Mouse (Mus musculus): ENCODE results near the gene Arpc2. TPM values are rescaled to one million over a fixed set of nuclear protein-coding genes. Genes with fewer than 3 reads are reported as not detected.

Arpc2 gene
- polyA plus RNA-seq, 1 experiment: 214 TPM

DNA sequence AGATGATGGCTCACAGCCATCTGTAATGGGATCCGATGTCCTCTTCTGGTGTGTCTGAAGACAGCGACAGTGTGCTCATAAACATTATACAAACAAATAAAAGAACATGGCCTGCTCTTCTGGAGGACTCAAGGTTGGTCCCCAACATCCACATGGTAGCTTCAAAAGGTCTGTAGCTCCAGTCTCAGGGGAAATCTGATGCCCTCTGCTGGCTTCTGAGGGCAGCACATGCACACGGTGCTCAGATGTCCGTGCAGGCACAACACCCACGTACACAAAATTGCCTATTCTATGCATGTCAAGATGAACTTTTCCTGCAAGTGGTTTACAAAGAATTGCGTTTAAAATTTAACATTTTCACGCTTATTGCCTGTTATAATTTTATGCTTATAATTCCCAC is 39.9 kb upstream of the Arpc2 start:
- no peak for TF ChIP-seq MYOD1 (IDR thresholded peaks at IDR 0.05; ENCODE audit: control insufficient read depth in 1 of 3, insufficient read length in 2 of 3, low read depth in 2 of 3)
- TF ChIP-seq POLR2A (IDR thresholded peaks at IDR 0.05; ENCODE audit: insufficient read length, low read depth): no peak
- no peak for TF ChIP-seq TCF3 (IDR thresholded peaks at IDR 0.05; ENCODE audit: insufficient read length, low read depth)
- no peak for TF ChIP-seq POLR2AphosphoS2 (IDR thresholded peaks at IDR 0.05; ENCODE audit: insufficient read length, low read depth)
- no peak for TF ChIP-seq SRF (IDR thresholded peaks at IDR 0.05; ENCODE audit: control insufficient read depth, insufficient read length, low read depth)
- no peak for TF ChIP-seq CEBPB (IDR thresholded peaks at IDR 0.05; ENCODE audit: insufficient read depth, poor library complexity, severe bottlenecking)
- TF ChIP-seq MAX (IDR thresholded peaks at IDR 0.05; ENCODE audit: low read depth): no peak
- TF ChIP-seq E2F4 (IDR thresholded peaks at IDR 0.05; ENCODE audit: insufficient read depth): no peak
- no peak for TF ChIP-seq MYOG (IDR thresholded peaks at IDR 0.05; ENCODE audit: control insufficient read depth in 1 of 3, insufficient read depth in 1 of 3, insufficient read length in 2 of 3, low read depth in 2 of 3)
- TF ChIP-seq USF1 (IDR thresholded peaks at IDR 0.05; ENCODE audit: low read depth): no peak

DNA sequence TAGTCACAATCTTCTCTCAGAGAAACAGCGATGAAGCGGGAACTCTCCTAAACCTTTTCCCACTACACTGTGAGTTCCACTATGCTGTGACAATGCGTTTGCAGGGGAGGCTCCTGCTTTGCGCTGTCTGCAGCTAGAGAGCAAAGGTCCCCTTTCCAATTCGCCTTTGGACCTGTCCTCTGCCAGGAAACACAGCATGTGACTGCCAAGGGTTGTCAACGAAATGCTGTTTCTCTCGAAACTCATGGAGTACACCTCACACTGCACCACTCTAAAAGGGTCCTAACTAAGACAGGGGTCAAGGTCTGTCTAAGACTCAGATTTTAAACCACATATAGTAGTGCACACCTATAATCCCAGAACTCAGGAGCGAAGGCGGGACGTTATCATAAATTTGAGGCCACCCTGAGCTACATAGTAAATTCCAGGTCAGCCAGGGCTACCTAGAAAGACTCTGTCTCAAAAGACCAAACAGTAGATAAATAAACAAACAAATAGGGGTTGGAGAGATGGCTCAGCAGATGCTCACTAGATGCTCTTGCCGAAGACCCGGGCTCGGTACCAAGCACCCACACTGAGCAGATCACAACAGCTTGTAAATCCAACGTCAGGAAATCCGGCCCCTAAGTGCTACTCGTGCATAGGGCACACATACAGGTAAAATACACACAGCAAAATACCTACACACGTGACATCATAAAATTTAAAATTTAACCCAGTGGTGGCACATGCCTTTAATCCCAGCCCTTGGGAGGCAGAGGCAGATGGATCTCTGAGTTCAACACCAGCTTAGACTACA is 39.1 kb upstream of the Arpc2 start:
- no peak overlapping the region for H3ac ChIP-seq (ENCODE audit: control insufficient read depth, insufficient read length)
- H3K79me2 ChIP-seq (ENCODE audit: control insufficient read depth, insufficient read depth): no peaks in the 10 kb centered on the region
- H3K4me3 ChIP-seq: no peak overlapping the region
- H3K36me3 ChIP-seq (ENCODE audit: control insufficient read depth, insufficient read depth): no peaks in the 10 kb centered on the region
- no peak overlapping the region for H3K4me2 ChIP-seq (ENCODE audit: low read depth)
- TF ChIP-seq USF1 (IDR thresholded peaks at IDR 0.05; ENCODE audit: low read depth) (no peak), POLR2AphosphoS2 (IDR thresholded peaks at IDR 0.05; ENCODE audit: insufficient read length, low read depth) (no peak), SRF (IDR thresholded peaks at IDR 0.05; ENCODE audit: control insufficient read depth, insufficient read length, low read depth) (no peak), TCF3 (IDR thresholded peaks at IDR 0.05; ENCODE audit: insufficient read length, low read depth) (no peak)
- peaks cover 12% of the 10 kb centered on the region for H3K27me3 ChIP-seq (ENCODE audit: control insufficient read depth, insufficient read depth, insufficient read length)

More for the DNA sequence above, 39.9 kb upstream of the Arpc2 start:
- Histone ChIP-seq H3K4me3 (no peak overlapping the region), H3K36me3 (ENCODE audit: control insufficient read depth, insufficient read depth) (no peaks in the 10 kb centered on the region), H3ac (ENCODE audit: control insufficient read depth, insufficient read length) (no peak overlapping the region), H3K4me2 (ENCODE audit: low read depth) (no peak overlapping the region), H3K79me2 (ENCODE audit: control insufficient read depth, insufficient read depth) (no peaks in the 10 kb centered on the region), H3K27me3 (ENCODE audit: control insufficient read depth, insufficient read depth, insufficient read length) (peaks cover 12% of the 10 kb centered on the region)

DNA sequence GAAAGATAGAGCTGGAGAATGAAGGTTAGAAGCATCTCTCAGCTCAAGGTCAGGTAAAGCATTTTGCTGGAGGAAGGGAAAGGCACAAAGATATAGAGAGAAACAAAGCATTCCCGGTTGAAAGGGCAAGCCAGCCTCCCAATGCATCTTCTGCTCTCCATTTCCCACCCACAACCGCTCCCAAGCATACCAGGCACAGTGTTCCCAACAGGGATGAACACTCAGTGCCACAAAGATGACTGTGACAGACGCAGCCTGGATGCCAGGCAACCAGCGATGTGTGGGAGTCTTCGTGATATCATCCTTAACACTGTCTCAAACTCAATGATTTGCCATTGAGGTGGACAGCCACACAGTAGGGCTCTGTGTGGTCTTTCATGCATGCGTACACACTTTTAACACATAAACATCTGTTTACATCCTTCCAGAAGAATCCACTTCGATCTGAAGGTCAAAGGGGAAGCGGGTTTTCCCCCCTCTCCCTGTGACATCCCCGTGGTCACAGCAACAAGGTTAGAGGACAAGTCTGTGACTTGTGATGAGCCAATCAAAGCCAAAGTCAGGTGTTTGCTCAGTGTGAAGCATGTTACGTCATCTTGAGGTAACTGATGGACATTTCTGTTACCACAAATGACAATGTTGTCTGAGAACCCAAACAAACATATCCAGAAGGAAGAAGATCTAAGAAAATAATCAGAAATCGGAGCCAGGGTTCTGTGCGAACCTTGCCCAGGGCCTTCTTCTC is 38.0 kb upstream of the Arpc2 start:
- H3ac ChIP-seq (ENCODE audit: control insufficient read depth, insufficient read length): no peak overlapping the region
- no peak for TF ChIP-seq REST (IDR thresholded peaks at IDR 0.05; ENCODE audit: insufficient read depth, insufficient read length)
- TF ChIP-seq E2F4 (IDR thresholded peaks at IDR 0.05; ENCODE audit: insufficient read depth): no peak
- TF ChIP-seq TCF12 (IDR thresholded peaks at IDR 0.05; ENCODE audit: insufficient read depth, poor library complexity, severe bottlenecking): no peak
- TF ChIP-seq POLR2AphosphoS2 (IDR thresholded peaks at IDR 0.05; ENCODE audit: insufficient read length, low read depth): no peak
- no peak for TF ChIP-seq CEBPB (IDR thresholded peaks at IDR 0.05; ENCODE audit: insufficient read depth, poor library complexity, severe bottlenecking)
- no peak for TF ChIP-seq POLR2A (IDR thresholded peaks at IDR 0.05; ENCODE audit: insufficient read length, low read depth)
- TF ChIP-seq MYOD1 (IDR thresholded peaks at IDR 0.05; ENCODE audit: control insufficient read depth in 1 of 3, insufficient read length in 2 of 3, low read depth in 2 of 3): no peak
- no peak for TF ChIP-seq MYOG (IDR thresholded peaks at IDR 0.05; ENCODE audit: control insufficient read depth in 1 of 3, insufficient read depth in 1 of 3, insufficient read length in 2 of 3, low read depth in 2 of 3)
- no peak for TF ChIP-seq TCF3 (IDR thresholded peaks at IDR 0.05; ENCODE audit: insufficient read length, low read depth)
- no peak for TF ChIP-seq MAX (IDR thresholded peaks at IDR 0.05; ENCODE audit: low read depth)
- no peak for TF ChIP-seq USF1 (IDR thresholded peaks at IDR 0.05; ENCODE audit: low read depth)
- TF ChIP-seq SRF (IDR thresholded peaks at IDR 0.05; ENCODE audit: control insufficient read depth, insufficient read length, low read depth): no peak
- no peaks in the 10 kb centered on the region for H3K79me2 ChIP-seq (ENCODE audit: control insufficient read depth, insufficient read depth)
- no peak overlapping the region for H3K4me3 ChIP-seq
- no peaks in the 10 kb centered on the region for H3K36me3 ChIP-seq (ENCODE audit: control insufficient read depth, insufficient read depth)
- H3K27me3 ChIP-seq (ENCODE audit: control insufficient read depth, insufficient read depth, insufficient read length): peaks cover 6% of the 10 kb centered on the region
- no peak overlapping the region for H3K4me2 ChIP-seq (ENCODE audit: low read depth)

DNA sequence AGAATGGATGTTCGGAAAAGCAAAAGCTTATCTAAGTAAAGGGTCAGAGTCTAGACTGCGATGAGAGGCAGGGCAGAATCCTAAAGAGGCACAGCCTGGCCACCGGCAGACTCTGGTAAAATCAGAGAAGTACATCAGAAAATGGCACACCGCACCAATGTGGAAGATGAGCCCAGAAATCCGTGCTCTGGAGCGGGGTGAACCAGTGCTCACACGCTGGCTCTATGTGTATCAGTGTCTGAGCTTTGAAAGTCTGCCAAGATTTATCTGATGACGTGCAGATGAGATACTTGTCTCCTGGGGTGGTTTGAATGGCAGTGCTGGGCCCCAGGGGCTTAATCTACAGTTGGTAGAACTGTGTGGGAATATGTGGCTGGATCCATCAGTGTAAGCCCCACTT is 36.8 kb upstream of the Arpc2 start:
- no peak for TF ChIP-seq POLR2AphosphoS2 (IDR thresholded peaks at IDR 0.05; ENCODE audit: insufficient read length, low read depth)
- TF ChIP-seq CEBPB (IDR thresholded peaks at IDR 0.05; ENCODE audit: insufficient read depth, poor library complexity, severe bottlenecking): no peak
- no peak for TF ChIP-seq SRF (IDR thresholded peaks at IDR 0.05; ENCODE audit: control insufficient read depth, insufficient read length, low read depth)
- no peak for TF ChIP-seq TCF3 (IDR thresholded peaks at IDR 0.05; ENCODE audit: insufficient read length, low read depth)
- no peak for TF ChIP-seq MYOG (IDR thresholded peaks at IDR 0.05; ENCODE audit: control insufficient read depth in 1 of 3, insufficient read depth in 1 of 3, insufficient read length in 2 of 3, low read depth in 2 of 3)
- TF ChIP-seq TCF12 (IDR thresholded peaks at IDR 0.05; ENCODE audit: insufficient read depth, poor library complexity, severe bottlenecking): no peak
- H3K4me2 ChIP-seq (ENCODE audit: low read depth): no peak overlapping the region
- H3K36me3 ChIP-seq (ENCODE audit: control insufficient read depth, insufficient read depth): no peaks in the 10 kb centered on the region
- no peak overlapping the region for H3K4me3 ChIP-seq
- peaks cover 4% of the 10 kb centered on the region for H3K27me3 ChIP-seq (ENCODE audit: control insufficient read depth, insufficient read depth, insufficient read length)
- no peaks in the 10 kb centered on the region for H3K79me2 ChIP-seq (ENCODE audit: control insufficient read depth, insufficient read depth)
- H3ac ChIP-seq (ENCODE audit: control insufficient read depth, insufficient read length): no peak overlapping the region

All from myocyte (in vitro differentiated cells).